ENCODE assay signal across 8 mouse cellular contexts in genomic region chr1:191312513-191312941, GRCm38 (mm10). TPM values are rescaled to one million over a fixed set of nuclear protein-coding genes. Genes with fewer than 3 reads are reported as not detected.
DNase-seq lines count a peak whose midpoint lies in the region; ATAC-seq lines count a peak whose summit lies in the region.

No protein-coding gene starts in this region.

- WGBS in hindbrain, embryonic 16.5 days = 2% methylated on average over 14 of the region's 14 CpGs

- peaks cover 4% of the 10 kb centered on the region; the same call in 1 of the 2 replicates for H3K4me1 ChIP-seq in hindbrain, embryonic 16.5 days (ENCODE audit: control insufficient read depth, insufficient read depth, low read depth, low read length)
- H3K4me1 ChIP-seq in megakaryocyte, embryonic 14.5 days = peaks cover 31% of the 10 kb centered on the region

- peak overlapping the region; percentile 65 for H3K9ac ChIP-seq in hindbrain, embryonic 16.5 days (ENCODE audit: low read depth, low read length)

- peak; percentile 91 for ATAC-seq in hindbrain, embryonic 16.5 days

- 0 out of 2 replicates have a peak, but pooled peaks cover 2% of the 10 kb centered on the region for H3K36me3 ChIP-seq in hindbrain, embryonic 16.5 days (ENCODE audit: control insufficient read depth, insufficient read depth, low read length)
- H3K36me3 ChIP-seq in megakaryocyte, embryonic 14.5 days (replicated peaks; ENCODE audit: low read length) = peaks cover 5% of the 10 kb centered on the region

- H3K4me3 ChIP-seq in hindbrain, embryonic 16.5 days (ENCODE audit: low read length) = peak overlapping the region; percentile 46
- H3K4me3 ChIP-seq in megakaryocyte, embryonic 14.5 days (replicated peaks) = peak overlapping the region; percentile 99

- H3K27me3 ChIP-seq in hindbrain, embryonic 16.5 days (replicated peaks; ENCODE audit: control insufficient read depth, insufficient read depth, low read length) = no peaks in the 10 kb centered on the region
- peaks cover 5% of the 10 kb centered on the region for H3K27me3 ChIP-seq in megakaryocyte, embryonic 14.5 days (replicated peaks)

- DNase-seq in T-cell, adult 2 months (ENCODE audit: low spot score) = peak; percentile 72
- DNase-seq in cerebellum, postnatal 36 days = peak; percentile 83 to 92
- DNase-seq in gastrocnemius, adult 18-20 months (ENCODE audit: low spot score) = peak; percentile 90
- peak; percentile 62 to 79 for DNase-seq in left cerebral cortex, adult 8-10 months (ENCODE audit: low spot score in 2 of 2)
- DNase-seq in right cerebral cortex, adult 2 months (ENCODE audit: low spot score in 2 of 2) = peak; percentile 89 to 92
- DNase-seq in urinary bladder, postnatal 14 days (ENCODE audit: low spot score) = peak; percentile 89

- peak overlapping the region; percentile 53 for H3K4me2 ChIP-seq in hindbrain, embryonic 16.5 days (ENCODE audit: low read length)

- no peak overlapping the region for H3K27ac ChIP-seq in hindbrain, embryonic 16.5 days (ENCODE audit: low read depth, low read length)

- H3K9me3 ChIP-seq in hindbrain, embryonic 16.5 days (ENCODE audit: control insufficient read depth, low read length) = no peaks in the 10 kb centered on the region
- peaks cover 3% of the 10 kb centered on the region for H3K9me3 ChIP-seq in megakaryocyte, embryonic 14.5 days

RNA-seq across cellular contexts. Expression of gene Nenf, which starts 5.5 kb away (rescaled TPM):
- 10 to 100 TPM; 67.8 to 76.9 TPM for total RNA-seq in gastrocnemius, adult 18-20 months (2021)
- polyA plus RNA-seq in hindbrain, embryonic 16.5 days (2015; fragmentation: Nextera tagmentation; extraction: Ambion mirVana) = 141 and 149 TPM in 2 replicates
- total RNA-seq in left cerebral cortex, adult 8-10 months (2022) = 10 to 100 TPM; 70.3 to 81.7 (median 76.9) TPM
- 20.2 and 31.8 TPM in 2 replicates for polyA plus RNA-seq in megakaryocyte, embryonic 14.5 days (2012; ENCODE audit: insufficient read depth, low replicate concordance)

RNA-seq across cellular contexts. Expression of gene Tmem206, which starts 13.2 kb away (rescaled TPM):
- 1 to 10 TPM; 1.1 to 1.5 TPM for total RNA-seq in gastrocnemius, adult 18-20 months (2021)
- polyA plus RNA-seq in hindbrain, embryonic 16.5 days (2015; fragmentation: Nextera tagmentation; extraction: Ambion mirVana) = 33.1 and 35.1 TPM in 2 replicates
- total RNA-seq in left cerebral cortex, adult 8-10 months (2022) = 10 to 100 TPM in 1 of 4 experiments, 1 to 10 TPM in 3; 8.8 to 12.0 (median 9.6) TPM
- polyA plus RNA-seq in megakaryocyte, embryonic 14.5 days (2012; ENCODE audit: insufficient read depth, low replicate concordance) = 3.4 TPM in 1 of 2 replicates, not detected in the other
